Mouse (Mus musculus) megakaryocyte-erythroid progenitor cell, adult 5-6 weeks (primary cell): ENCODE data around the gene Cdk15. TPM values are rescaled to one million over a fixed set of nuclear protein-coding genes. Genes with fewer than 3 reads are reported as not detected.
A peak's percentile ranks its signal among the peaks of the same experiment; 100 is the strongest.

ENCODE experiments used
- ATAC-seq: replicated peaks from 2 replicates; pipeline ENCODE4 v1.8.0; 2016; ENCODE audit warnings: mild to moderate bottlenecking, inconsistent platforms; ENCODE audit not compliant: severe bottlenecking, poor library complexity, low FRiP score, low TSS enrichment
- total RNA-seq, 2 experiments: library from RNA; stranded (forward) in 1 of 2; stranded (reverse) in 1 of 2; fragments of 200-1000, 215-1000 nt in 1 of 2; fragments of >200 nt in 1 of 2; fragmentation: Nextera tagmentation in 1 of 2; gene quantifications; 2 replicates each; pipeline ENCODE4 v1.2.3; 2014 to 2017

The Cdk15 gene
- total RNA-seq (2014; fragmentation: Nextera tagmentation) (not detected in 2 replicates), total RNA-seq (2017) (not detected in 2 replicates)

DNA sequence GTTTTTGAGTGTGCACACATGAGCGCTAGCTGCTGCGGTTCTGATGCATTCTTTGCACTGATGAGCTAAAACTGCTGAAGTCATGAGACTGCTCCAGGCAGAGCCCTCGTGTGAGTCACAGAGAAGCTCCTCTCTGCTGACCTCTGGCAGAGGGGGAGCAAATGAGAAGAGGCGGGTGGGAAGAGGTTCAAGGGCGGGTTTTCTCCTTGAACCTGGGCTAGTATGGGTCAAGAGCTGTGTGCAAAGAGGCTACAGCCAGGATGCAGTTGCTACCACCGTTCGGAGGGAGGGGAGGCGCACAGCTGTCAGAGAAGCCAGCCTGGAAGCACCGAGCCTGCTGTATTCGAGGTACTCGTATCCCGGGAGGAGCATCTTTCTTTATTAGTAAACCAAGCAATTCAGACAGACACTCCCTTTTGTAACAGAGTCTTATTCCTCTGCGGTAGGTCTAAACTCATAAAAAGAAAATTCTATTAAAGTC lies at the start of gene Cdk15:
TSS of gene Cdk15 (plus strand) at position 156 of the 481 bp plus-strand sequence.
- ATAC-seq, result no peak

DNA sequence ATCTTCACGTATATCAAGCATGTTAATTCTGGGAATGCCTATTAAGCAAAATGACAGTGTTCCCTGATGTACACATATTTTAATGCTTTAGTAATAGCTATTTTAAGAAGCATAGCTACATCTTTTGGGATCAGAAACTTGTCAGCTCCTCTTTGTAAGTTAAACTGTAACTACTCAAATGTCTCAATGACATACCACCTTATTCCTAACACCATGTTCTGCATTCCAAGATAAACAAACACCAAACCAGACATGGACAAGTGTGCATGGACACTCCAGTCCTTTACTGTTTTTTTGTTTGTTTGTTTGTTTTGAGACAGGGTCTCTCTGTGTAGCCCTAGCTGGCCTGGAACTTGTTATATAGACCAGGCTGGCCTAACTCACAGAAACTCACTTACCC lies 48.4 kb upstream of the Cdk15 start:
- ATAC-seq, result no peak

DNA sequence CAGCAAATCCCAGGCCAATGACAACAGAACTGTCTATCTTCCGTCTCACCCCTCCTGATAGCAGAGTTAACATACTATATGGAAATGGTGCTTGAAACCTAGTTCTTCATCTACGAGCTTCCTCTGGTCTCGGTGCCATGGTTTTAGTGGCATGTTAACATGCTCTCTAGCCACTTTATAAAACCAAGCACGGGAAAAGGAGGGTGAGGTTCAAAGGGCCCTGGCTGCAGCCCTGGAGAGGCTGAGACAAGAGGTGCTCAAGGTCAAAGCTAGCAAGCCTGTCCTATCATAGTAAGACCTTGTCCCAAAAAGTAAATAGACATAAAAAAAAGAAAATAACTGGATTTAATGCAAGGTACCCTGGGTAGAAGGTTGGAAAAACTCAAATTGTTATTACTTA lies 45.1 kb upstream of the Cdk15 start:
- ATAC-seq, result no peak

DNA sequence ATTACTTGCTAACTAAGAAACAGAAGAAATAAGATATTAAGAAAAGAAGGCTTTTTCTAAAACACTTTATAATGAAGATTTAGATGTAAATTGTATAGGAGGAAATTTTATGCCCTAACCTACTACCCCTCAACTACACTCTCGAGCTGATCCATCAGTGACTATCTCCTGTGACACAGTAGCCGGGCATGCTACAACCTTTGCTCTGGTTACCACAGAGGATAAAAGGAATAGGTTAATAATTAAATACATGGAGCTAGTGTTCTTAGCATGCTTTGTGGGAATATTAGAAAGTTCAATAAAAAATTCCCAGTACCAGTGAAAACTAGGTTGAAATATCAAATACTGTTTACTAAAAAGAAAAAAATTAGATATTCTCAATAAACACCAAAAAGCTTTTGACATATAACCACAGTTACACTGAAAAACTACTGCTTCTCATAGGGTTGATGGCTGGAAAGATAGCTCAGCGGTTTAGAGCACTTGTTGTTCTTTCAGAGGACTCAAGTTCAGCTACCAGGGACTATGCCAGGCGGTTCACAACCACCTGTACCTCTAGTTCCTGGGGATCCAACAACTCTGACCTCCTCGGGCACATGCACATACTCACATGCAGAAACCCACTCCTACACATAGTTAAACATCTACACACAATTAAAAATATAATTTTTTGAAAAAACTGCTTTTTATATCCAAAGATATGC lies 44.5 kb upstream of the Cdk15 start:
- no peak for ATAC-seq

DNA sequence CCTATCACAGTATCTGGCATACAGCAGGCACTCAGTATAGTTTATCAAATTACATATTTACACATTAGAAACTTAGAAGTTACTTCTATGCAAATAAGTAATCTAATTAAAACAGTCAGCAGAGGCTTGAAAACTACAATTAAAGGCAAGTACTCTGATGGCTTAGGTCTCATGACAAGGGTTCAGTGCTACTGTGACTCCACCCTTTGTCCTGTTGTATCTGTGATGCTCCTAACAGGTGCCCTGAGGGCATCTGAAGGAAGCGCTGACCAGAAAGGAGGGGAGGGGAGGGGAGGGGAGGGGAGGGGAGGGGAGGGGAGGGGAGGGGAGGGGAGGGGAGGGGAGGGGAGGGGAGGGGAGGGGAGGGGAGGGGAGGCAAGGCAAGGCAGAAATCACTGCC lies 43.8 kb upstream of the Cdk15 start:
- ATAC-seq, result no peak

DNA sequence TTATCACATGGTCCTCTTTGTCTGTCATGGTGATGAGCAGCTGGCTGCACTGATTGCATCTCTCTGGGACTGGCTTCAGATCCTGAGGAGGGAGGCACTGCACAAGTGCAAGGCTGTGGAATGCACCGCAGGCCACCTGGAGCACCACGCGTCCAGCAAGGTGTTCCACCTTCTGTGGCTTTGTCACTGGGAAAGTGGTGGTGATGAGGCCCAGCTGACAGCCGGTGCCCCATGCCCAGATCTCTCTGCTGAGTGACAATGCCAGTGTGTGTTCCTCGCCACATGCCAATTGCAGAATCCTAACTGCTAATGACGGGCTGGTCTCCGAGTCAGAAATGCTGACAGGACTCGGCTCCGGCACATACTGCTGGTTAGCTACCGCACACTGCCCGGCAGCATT lies 41.3 kb upstream of the Cdk15 start:
- no peak for ATAC-seq

DNA sequence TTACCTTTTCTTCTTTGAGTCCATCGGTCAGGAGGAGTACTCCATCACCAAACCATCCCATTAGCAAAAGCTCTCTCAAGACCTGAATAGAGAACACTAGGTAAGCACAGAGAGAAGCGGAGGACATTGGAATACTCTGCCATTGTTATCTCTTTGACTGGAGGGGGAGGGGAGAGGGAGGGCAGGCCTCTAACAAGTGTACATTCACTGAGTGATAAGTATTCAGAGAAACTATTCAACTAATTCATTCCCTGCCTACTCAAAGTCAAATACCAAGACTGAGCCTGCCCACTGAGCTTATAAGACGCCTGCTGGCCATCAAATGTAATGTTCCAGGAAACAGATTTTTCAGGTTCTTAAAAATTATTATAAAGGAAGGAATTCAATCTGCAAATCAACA lies 36.3 kb upstream of the Cdk15 start:
- no peak for ATAC-seq

DNA sequence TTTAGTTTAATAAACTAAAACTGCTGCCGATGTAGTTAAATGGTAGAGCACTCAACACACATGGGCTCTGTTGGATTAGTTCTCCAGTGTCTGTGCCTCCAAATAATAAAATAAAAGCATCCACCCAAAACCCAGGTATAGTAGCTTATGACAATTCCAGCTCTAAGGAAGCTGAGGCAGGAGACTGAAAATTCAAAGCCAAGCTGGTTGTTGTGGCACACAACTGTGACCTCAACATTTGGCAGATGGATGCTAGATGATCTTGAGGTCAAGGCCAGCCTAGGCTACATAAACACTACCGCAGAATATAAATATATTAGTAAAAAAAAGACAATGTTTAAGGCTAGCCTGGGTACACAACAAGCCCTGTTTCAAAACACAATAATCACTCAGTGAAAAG lies 35.1 kb upstream of the Cdk15 start:
- ATAC-seq, result no peak

DNA sequence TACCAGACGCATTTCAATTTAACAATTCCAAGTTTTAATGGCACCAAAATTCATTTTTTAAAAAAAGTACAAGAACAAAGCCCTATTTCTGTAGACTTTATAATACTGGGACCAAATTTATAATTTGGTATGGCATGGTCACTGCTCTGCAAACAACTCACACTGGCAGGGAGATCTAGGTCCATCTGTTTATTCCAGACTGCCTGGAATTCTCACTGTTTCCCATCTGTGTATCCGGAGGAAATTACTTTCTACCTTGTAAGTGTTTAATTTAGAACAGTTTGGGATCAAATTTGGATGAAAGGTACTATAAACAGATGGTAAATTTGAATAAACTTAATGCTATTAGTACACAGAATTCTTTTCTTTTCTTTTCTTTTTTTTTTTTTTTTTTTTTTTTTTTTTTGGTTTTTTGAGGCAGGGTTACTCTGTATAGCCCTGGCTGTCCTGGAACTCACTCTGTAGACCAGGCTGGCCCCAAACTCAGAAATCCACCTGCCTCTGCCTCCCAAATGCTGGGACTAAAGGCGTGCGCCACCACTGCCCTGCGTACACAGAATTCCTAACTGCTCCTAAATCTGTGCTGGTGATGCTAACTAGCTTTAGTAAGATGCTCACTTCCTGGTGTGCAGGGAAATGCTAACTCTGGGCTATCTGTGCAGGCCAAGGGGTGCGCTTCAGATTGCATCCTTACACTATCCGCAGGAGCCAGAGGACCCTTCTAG lies 34.4 kb upstream of the Cdk15 start:
- ATAC-seq, result no peak

DNA sequence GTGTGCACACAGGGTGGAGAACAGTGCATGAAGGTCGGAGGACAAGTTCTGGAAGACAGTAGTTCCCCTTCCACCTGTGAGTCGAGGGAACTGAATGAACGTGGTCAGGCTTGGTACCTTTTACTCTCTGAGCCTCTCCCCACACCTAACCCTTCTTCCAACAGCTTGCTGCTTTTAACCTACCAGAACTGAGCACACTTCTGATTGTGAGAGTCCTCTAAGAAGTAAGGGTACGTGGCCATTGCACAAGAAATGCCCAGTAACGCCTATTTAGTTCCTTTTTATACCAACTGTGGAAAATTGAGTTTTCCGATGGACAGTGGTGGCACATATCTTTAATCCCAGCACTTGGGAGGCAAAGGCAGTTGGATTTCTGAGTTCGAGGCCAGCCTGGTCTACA lies 28.2 kb upstream of the Cdk15 start:
- no peak for ATAC-seq

DNA sequence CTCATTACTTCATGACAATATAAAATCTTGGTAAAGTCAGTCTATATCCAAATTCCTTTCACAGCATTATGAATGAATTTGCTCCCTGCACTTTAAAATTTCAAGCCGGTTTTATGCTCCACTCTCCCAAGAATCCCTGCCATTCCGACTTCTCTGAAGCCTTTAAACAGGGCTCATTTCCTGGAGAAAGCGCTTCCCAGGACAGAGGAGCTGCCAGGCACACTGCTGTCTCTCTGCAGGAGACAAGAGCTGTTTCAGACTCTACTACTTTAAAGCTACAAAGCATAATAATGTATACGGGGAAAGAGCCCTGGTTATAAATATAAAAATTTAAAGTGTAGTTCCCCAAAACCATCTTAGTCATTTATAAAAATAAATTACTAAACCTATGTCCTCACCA lies 27.5 kb upstream of the Cdk15 start:
- ATAC-seq, result no peak

DNA sequence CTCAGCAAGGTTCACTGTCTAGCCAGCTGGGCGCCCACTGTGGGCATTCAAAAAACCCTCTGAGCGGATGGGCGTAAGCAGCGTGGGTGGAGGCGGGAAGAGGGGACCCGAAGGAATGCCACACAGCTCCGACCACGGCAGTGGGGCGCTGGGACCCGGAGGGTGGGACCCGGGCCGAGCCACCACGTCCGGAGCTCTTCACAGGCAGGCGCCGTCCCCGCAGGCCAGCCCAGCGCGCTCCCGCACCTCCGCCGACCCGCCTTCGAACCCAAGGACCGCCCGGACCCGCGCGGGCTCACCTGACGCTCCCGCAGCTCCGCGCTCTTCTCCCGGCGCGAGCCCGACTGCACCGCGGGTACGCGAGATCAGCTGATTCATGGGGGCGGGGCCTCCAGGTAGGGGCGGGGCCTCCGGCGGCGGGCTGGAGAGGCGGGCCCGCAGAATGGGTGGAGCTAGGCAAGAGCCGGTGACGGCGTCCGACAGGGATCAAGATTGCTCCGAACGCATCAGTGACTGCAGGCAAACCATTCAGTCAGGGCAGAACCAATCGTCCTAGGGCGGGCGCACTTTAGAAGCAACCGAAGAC lies 19.8 kb upstream of the Cdk15 start, which contains the start of gene Als2:
TSS of gene Als2 (minus strand) at position 376 of the 586 bp plus-strand sequence.
- ATAC-seq, result peak; percentile 93

DNA sequence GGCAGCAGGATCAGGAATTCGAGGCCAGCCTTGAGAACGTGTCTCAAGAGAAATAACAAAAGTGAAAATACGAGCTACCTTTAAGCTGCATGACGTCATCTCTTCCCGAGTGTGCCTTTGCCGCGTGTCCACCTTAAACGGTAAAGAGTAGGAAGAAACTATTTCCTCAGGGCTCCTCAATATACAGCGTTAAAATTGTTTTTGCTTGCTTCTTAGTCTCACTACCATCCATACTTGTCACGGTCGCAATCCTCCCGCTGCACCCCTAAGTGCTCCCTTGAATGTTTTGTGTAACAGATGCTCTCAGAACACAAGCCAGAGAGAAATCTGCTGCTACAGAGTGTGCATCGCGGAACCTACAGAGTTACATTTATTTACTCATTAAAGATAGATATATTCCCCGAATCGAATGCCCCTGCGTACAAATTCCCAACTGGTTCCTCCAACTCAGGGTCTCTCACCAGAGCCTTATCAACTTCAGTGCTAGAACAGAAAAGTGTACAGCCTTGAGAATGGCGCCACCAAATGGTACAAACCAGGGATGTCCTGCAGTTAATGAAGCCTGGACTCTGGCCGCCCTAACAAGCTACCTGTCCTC lies 19.0 kb upstream of the Cdk15 start:
- peak; percentile 80 for ATAC-seq

DNA sequence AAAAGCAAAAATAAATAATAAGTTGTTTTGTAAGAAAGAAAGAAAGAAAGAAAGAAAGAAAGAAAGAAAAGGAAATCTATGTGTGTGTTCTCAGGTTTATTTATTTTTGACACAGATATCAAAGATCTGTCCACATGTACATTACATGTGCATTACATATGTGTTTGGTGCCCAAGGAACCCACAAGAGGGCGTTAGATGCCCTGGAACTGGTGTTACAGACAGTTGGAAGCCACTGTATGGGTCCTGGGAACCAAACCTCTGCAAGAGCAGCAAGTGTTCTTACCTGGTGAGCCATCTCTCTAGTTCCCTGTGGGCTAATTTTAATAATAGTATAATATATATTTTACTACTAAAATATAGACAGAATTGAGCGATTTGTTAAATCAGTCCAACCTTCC lies 12.9 kb upstream of the Cdk15 start:
- ATAC-seq, result no peak

DNA sequence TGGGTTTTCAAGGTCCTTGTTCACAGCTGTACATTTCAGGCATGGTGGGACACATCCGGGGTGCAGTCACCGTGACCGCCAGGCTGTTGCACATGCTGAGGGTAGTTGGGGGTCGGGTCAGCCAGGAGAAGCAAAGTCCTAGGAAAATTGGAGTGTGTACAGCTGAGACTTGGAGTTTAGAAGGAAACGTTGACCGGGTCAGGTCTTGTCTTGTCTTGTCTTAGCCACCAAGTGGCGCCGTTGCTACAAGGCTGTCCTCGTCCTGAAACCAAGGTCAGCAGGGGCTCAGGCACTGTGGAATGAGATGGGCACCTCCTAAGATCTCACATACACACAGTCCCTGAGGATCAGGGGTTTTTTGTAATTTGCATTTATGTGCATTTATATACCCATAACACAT lies 9.1 kb upstream of the Cdk15 start:
- ATAC-seq, result peak; percentile 65

DNA sequence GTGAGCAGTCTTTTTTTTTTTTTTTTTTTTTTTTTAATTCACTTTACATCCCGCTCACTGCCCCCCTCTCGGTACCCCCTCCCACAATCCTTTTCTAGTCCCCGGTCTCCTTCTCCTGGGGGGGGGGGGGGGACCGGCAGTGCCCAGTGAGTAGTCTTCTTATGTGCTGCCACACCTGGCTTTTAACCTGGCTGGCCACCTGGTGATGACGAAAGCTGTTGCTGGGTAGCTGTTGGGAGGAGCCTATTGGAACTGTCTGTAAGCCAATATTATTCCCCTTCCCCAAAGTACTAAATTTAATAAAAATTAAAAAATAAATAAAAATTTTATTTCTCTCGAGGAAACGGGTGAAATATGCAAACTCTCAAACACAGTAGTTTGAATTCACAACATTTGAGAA lies 3.9 kb upstream of the Cdk15 start:
- no peak for ATAC-seq

DNA sequence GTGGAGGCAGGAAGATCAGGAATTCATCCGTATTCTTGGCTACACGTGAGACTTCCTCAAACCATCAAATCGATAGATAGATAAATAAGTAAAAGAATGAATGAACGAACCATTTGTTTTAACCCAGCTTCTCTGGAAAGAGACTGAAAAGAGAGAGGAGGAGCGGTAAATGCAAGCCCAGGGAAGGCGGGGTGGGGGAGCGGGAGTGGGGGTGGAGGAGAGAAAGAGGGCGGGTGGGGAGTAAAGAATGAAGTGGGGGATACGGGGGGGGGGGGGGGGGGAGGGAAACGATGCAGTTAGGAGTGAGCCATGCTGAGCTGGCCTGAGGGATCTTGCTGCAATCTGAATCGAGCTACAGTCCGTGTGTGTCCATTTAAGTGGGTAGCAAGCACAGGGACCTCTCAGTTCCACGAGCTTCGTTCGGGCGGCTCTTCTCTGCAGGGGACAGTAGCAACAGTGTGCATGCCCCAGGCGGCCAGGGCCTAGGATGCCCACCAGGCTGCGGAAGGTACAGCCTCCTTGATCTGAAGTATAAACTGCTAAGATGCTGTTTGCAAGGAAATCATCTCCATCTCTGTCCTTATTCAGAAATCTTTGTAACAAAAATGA lies 3.3 kb upstream of the Cdk15 start:
- ATAC-seq, result no peak

DNA sequence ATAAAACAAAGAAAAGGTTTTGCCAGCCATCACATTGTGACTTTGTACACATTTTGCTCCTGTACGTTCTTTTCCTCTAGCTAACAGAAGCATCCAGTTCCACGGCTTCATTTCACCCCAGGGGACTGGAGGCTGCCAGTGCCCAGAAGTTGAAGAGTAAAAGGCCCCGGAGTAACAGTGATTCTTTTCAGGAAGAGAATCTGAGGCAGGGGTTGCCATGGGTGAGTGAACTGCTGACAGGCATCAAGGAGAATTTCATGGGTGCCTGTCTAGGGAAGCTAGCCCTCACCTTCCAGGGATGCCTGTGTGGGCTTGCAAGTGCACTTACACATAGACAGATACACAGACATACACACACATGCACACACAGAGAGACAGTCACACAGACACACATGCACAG lies 1.0 kb downstream of the Cdk15 start:
- ATAC-seq, result no peak

DNA sequence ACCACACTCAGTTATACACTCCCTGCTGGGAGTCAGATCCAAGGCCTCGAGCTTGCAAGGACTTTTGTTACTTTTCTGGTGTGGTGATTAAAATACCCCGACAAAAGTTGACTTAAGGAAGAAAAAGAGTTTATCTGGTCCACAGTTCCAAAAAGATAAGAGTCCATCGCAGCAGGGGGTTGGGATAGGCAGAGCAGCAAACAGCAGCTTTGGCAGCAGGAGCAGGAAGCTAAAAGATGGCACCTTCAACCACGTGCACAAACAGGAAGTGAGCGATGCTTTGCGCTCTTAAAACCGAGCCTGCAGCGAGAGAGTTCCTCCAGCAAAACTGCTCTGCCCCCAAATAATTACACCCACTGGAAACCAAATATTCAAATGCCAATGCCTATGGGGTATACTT lies 12.2 kb downstream of the Cdk15 start:
- no peak for ATAC-seq

DNA sequence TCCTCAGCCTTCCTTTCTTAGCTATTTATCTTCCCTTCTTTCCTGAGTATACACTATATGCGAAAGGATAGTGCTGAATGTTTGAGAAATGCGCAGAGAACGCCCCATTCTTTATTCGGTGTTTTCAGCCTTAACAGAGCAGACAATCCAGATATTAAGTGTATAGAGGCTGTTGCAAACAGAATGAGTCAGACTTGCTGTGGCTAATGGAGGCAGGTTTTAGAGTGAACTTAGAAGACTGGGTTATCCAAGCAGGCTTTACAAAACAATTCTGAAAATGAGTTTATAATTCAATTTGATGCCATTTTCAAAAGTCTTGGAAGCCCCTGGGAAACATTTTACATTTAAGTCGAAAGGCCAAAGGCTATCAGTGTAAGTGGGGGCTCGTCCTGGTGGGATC lies 12.8 kb downstream of the Cdk15 start:
- ATAC-seq, result no peak
